Mouse (Mus musculus) retina, embryonic 14.5 days (tissue): ENCODE results near the gene BC025920.
A peak's percentile ranks its signal among the peaks of the same experiment; 100 is the strongest.
"Not testable (repeated sequence)": the region's sequence is repeated elsewhere in the genome, so short reads cannot be mapped to it uniquely, and the experiment has no call there.

Experiments used
- DNase-seq: peaks from one replicate; pipeline ENCODE4 v3.0.0-alpha.2; 2015; ENCODE audit warnings: low spot score

The BC025920 gene

GRCm38 (mm10) chr10:81604019-81604967 lies 1.8 kb upstream of the BC025920 start:
- DNase-seq, result no peak

GRCm38 (mm10) chr10:81604968-81605665 lies 953 bp upstream of the BC025920 start:
- DNase-seq, result peak; percentile 92

GRCm38 (mm10) chr10:81605666-81605973 lies 450 bp upstream of the BC025920 start:
- DNase-seq, result no peak

- no peak for DNase-seq
These were observed 2.2 kb downstream of the BC025920 start for GRCm38 (mm10) chr10:81608308-81608707.

GRCm38 (mm10) chr10:81612779-81613178 lies 6.7 kb downstream of the BC025920 start:
- DNase-seq, result no peak

- DNase-seq, result no peak
These were observed 9.4 kb downstream of the BC025920 start for GRCm38 (mm10) chr10:81615486-81615885.

GRCm38 (mm10) chr10:81619976-81620375 lies 13.9 kb downstream of the BC025920 start:
- DNase-seq, result no peak

GRCm38 (mm10) chr10:81620786-81621185 lies 14.7 kb downstream of the BC025920 start:
- no peak for DNase-seq

- no peak for DNase-seq
These were observed 17.4 kb downstream of the BC025920 start for GRCm38 (mm10) chr10:81623441-81623840.

- no peak for DNase-seq
These were observed 20.3 kb downstream of the BC025920 start for GRCm38 (mm10) chr10:81626101-81626993.

- DNase-seq, result peak; percentile 93
These were observed 21.1 kb downstream of the BC025920 start, which contains the start of gene Sirt6 for GRCm38 (mm10) chr10:81626994-81627835. TSS of gene Sirt6 (minus strand) at chr10:81627797.

GRCm38 (mm10) chr10:81627836-81628220 lies 21.8 kb downstream of the BC025920 start:
- DNase-seq, result no peak

- DNase-seq, result no peak
These were observed 22.3 kb downstream of the BC025920 start, which contains the start of gene Ankrd24 for GRCm38 (mm10) chr10:81628390-81628789. TSS of gene Ankrd24 (plus strand) at chr10:81628540.

- peak; percentile 88 for DNase-seq
These were observed 27.4 kb downstream of the BC025920 start for GRCm38 (mm10) chr10:81633253-81634099.

- no peak for DNase-seq
These were observed 30.3 kb downstream of the BC025920 start for GRCm38 (mm10) chr10:81636338-81636737.

- DNase-seq, result no peak
These were observed 32.0 kb downstream of the BC025920 start for GRCm38 (mm10) chr10:81638101-81638500.

- DNase-seq, result not testable (repeated sequence)
These were observed 34.8 kb downstream of the BC025920 start for GRCm38 (mm10) chr10:81640825-81641224.

GRCm38 (mm10) chr10:81641566-81641965 lies 35.5 kb downstream of the BC025920 start:
- DNase-seq, result no peak

- DNase-seq, result no peak
These were observed 36.0 kb downstream of the BC025920 start for GRCm38 (mm10) chr10:81641978-81642647.
